Mouse (Mus musculus): Measurements from ENCODE around the gene Psmg1. TPM values are rescaled to one million over a fixed set of nuclear protein-coding genes. Genes with fewer than 3 reads are reported as not detected.
"Not testable (repeated sequence)": the region's sequence is repeated elsewhere in the genome, so short reads cannot be mapped to it uniquely, and the experiment has no call there.

Gene Psmg1
- polyA plus RNA-seq, 1 experiment from 2014 or later, result 99.2 TPM

DNA sequence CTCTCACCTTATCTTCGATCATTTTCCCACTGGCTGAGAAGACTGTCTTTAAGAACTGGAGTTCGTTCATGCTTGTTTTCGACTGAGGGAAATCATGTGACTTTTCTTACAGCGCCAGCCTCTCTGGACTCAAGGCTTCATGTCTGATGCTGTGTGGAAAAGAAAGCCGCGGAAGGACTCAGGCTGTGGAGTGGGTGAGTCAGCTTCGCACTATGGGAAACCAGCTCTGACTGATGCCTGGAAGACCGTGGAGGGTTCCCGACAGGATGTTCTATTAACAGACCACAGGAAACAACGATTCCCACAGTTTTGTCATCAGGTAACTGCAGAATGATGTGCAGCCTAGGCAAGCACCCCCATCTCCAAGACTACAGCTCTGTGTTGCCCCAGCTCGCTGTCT lies 23.3 kb downstream of the Psmg1 start:
- 84% methylated on average over 11 of the region's 11 CpGs for WGBS
- H3K27me3 ChIP-seq (ENCODE audit: control insufficient read depth, insufficient read depth, low read length), result no peaks in the 10 kb centered on the region
- no peak for ATAC-seq (ENCODE audit: low FRiP score, low TSS enrichment)

GRCm38 (mm10) chr16:95964427-95965023 lies 26.2 kb downstream of the Psmg1 start:
- H3K36me3 ChIP-seq (ENCODE audit: control insufficient read depth, insufficient read depth, low read length), result no peaks in the 10 kb centered on the region
- no peak for ATAC-seq (ENCODE audit: low FRiP score, low TSS enrichment)
- WGBS, result 44% methylated on average over 11 of the region's 11 CpGs
- no peak overlapping the region for H3K9ac ChIP-seq (ENCODE audit: low read depth, low read length)
- H3K27ac ChIP-seq (ENCODE audit: low read depth, low read length), result no peak overlapping the region
- H3K27me3 ChIP-seq (ENCODE audit: control insufficient read depth, insufficient read depth, low read length), result no peaks in the 10 kb centered on the region
- no peak overlapping the region for H3K4me3 ChIP-seq (ENCODE audit: low read length)
- H3K4me2 ChIP-seq (replicated peaks; ENCODE audit: low read depth, low read length), result no peak overlapping the region
- no peaks in the 10 kb centered on the region for H3K9me3 ChIP-seq (ENCODE audit: control insufficient read depth, low read length)
- 0 out of 2 replicates have a peak, but pooled peaks cover 3% of the 10 kb centered on the region for H3K4me1 ChIP-seq (ENCODE audit: control insufficient read depth, insufficient read depth, low read length)

More for the DNA sequence above, 23.3 kb downstream of the Psmg1 start:
- no peak overlapping the region for H3K9ac ChIP-seq (ENCODE audit: low read depth, low read length)
- H3K4me1 ChIP-seq (ENCODE audit: control insufficient read depth, insufficient read depth, low read length), result 0 out of 2 replicates have a peak, but pooled peaks cover 3% of the 10 kb centered on the region
- H3K27ac ChIP-seq (ENCODE audit: low read depth, low read length), result no peak overlapping the region
- no peaks in the 10 kb centered on the region for H3K9me3 ChIP-seq (ENCODE audit: control insufficient read depth, low read length)
- H3K4me2 ChIP-seq (replicated peaks; ENCODE audit: low read depth, low read length), result no peak overlapping the region
- no peak overlapping the region for H3K4me3 ChIP-seq (ENCODE audit: low read length)
- no peaks in the 10 kb centered on the region for H3K36me3 ChIP-seq (ENCODE audit: control insufficient read depth, insufficient read depth, low read length)

GRCm38 (mm10) chr16:95961484-95961883 lies 29.3 kb downstream of the Psmg1 start:
- not testable (repeated sequence) for H3K27me3 ChIP-seq (ENCODE audit: control insufficient read depth, insufficient read depth, low read length); H3K9me3 ChIP-seq (ENCODE audit: control insufficient read depth, low read length); ATAC-seq (ENCODE audit: low FRiP score, low TSS enrichment); H3K36me3 ChIP-seq (ENCODE audit: control insufficient read depth, insufficient read depth, low read length); H3K4me2 ChIP-seq (replicated peaks; ENCODE audit: low read depth, low read length); H3K4me3 ChIP-seq (ENCODE audit: low read length); H3K9ac ChIP-seq (ENCODE audit: low read depth, low read length); H3K27ac ChIP-seq (ENCODE audit: low read depth, low read length); H3K4me1 ChIP-seq (ENCODE audit: control insufficient read depth, insufficient read depth, low read length)
- 74% methylated on average over 1 of the region's 1 CpGs for WGBS

DNA sequence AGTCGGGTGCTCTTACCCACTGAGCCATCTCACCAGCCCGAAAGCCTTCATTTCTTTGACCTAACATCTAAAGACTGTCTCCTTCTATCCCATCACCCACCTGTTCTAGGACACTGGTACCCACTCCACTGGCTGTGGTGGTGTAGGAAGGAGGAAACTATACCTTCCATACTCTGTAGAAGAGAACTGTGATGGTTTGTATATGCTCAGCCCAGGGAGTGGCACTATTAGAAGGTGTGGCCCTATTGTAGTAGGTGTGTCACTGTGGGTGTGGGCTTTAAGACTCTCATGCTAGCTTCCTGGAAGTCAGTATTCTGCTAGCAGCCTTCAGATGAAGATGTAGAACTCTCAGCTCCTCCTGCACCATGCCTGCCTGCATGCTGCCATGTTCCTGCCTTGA lies 30.1 kb downstream of the Psmg1 start:
- WGBS, result 97% methylated on average over 2 of the region's 2 CpGs
- not testable (repeated sequence) for H3K4me2 ChIP-seq (replicated peaks; ENCODE audit: low read depth, low read length); H3K9me3 ChIP-seq (ENCODE audit: control insufficient read depth, low read length); H3K4me3 ChIP-seq (ENCODE audit: low read length); H3K27me3 ChIP-seq (ENCODE audit: control insufficient read depth, insufficient read depth, low read length); H3K36me3 ChIP-seq (ENCODE audit: control insufficient read depth, insufficient read depth, low read length); H3K27ac ChIP-seq (ENCODE audit: low read depth, low read length); H3K4me1 ChIP-seq (ENCODE audit: control insufficient read depth, insufficient read depth, low read length); H3K9ac ChIP-seq (ENCODE audit: low read depth, low read length); ATAC-seq (ENCODE audit: low FRiP score, low TSS enrichment)

GRCm38 (mm10) chr16:95958080-95958479 lies 32.7 kb downstream of the Psmg1 start:
- WGBS, result 64% methylated on average over 8 of the region's 8 CpGs
- Histone ChIP-seq H3K4me2 (replicated peaks; ENCODE audit: low read depth, low read length) (no peak overlapping the region), H3K9me3 (ENCODE audit: control insufficient read depth, low read length) (no peaks in the 10 kb centered on the region), H3K9ac (ENCODE audit: low read depth, low read length) (no peak overlapping the region), H3K4me1 (ENCODE audit: control insufficient read depth, insufficient read depth, low read length) (0 out of 2 replicates have a peak, but pooled peaks cover 1% of the 10 kb centered on the region), H3K27ac (ENCODE audit: low read depth, low read length) (no peak overlapping the region), H3K36me3 (ENCODE audit: control insufficient read depth, insufficient read depth, low read length) (no peaks in the 10 kb centered on the region), H3K27me3 (ENCODE audit: control insufficient read depth, insufficient read depth, low read length) (no peaks in the 10 kb centered on the region), H3K4me3 (ENCODE audit: low read length) (no peak overlapping the region)
- ATAC-seq (ENCODE audit: low FRiP score, low TSS enrichment), result no peak

DNA sequence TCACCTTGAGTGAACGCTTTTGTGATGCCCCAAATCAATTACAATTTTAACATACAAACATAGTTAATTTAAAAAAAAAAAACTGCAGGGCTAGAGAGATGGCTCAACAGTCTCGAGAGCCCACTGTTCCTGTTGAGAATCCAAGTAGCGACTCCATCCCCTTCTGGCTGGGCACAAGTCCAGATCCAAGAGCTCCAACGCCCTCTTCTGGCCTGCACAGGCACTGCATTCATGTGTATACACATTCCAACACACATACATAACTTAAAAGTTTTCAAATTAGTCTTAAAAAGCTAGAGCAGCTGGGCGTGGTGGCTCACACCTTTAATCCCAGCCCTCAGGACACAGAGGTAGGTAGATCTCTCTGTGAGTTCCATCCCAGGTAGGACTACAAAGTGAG lies 34.1 kb downstream of the Psmg1 start:
- H3K4me1 ChIP-seq (ENCODE audit: control insufficient read depth, insufficient read depth, low read length), result no peaks in the 10 kb centered on the region
- no peak overlapping the region for H3K27ac ChIP-seq (ENCODE audit: low read depth, low read length)
- H3K27me3 ChIP-seq (ENCODE audit: control insufficient read depth, insufficient read depth, low read length), result no peaks in the 10 kb centered on the region
- no peak overlapping the region for H3K4me2 ChIP-seq (replicated peaks; ENCODE audit: low read depth, low read length)
- H3K36me3 ChIP-seq (ENCODE audit: control insufficient read depth, insufficient read depth, low read length), result no peaks in the 10 kb centered on the region
- 62% methylated on average over 5 of the region's 5 CpGs for WGBS
- H3K9me3 ChIP-seq (ENCODE audit: control insufficient read depth, low read length), result no peaks in the 10 kb centered on the region
- no peak overlapping the region for H3K4me3 ChIP-seq (ENCODE audit: low read length)
- no peak for ATAC-seq (ENCODE audit: low FRiP score, low TSS enrichment)
- no peak overlapping the region for H3K9ac ChIP-seq (ENCODE audit: low read depth, low read length)

GRCm38 (mm10) chr16:95955716-95956346 lies 34.9 kb downstream of the Psmg1 start:
- no peak overlapping the region for H3K4me3 ChIP-seq (ENCODE audit: low read length)
- H3K4me2 ChIP-seq (replicated peaks; ENCODE audit: low read depth, low read length), result no peak overlapping the region
- no peaks in the 10 kb centered on the region for H3K4me1 ChIP-seq (ENCODE audit: control insufficient read depth, insufficient read depth, low read length)
- WGBS, result 78% methylated on average over 5 of the region's 5 CpGs
- no peaks in the 10 kb centered on the region for H3K36me3 ChIP-seq (ENCODE audit: control insufficient read depth, insufficient read depth, low read length)
- ATAC-seq (ENCODE audit: low FRiP score, low TSS enrichment), result no peak
- H3K9me3 ChIP-seq (ENCODE audit: control insufficient read depth, low read length), result no peaks in the 10 kb centered on the region
- no peak overlapping the region for H3K27ac ChIP-seq (ENCODE audit: low read depth, low read length)
- H3K9ac ChIP-seq (ENCODE audit: low read depth, low read length), result no peak overlapping the region
- H3K27me3 ChIP-seq (ENCODE audit: control insufficient read depth, insufficient read depth, low read length), result no peaks in the 10 kb centered on the region

DNA sequence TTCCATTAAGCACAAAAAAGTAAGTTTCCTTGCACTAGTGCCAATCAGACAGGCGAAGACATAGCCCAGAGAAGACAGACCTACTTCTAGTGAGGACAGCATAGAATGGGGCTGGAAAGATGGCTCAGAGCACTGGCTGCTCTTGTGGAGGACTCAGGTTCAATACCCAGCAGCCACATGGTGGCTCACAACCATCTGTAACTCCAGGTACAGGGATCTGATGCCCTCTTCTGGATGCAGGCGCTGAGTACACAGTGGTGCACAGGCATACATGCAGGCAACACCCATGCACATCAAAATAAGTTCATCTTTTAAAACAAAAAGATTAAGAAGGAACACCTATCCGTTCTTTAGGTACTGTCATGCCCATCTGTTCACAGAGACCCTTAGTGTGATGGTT lies 36.4 kb downstream of the Psmg1 start:
- H3K4me1 ChIP-seq (ENCODE audit: control insufficient read depth, insufficient read depth, low read length), result no peaks in the 10 kb centered on the region
- no peak overlapping the region for H3K27ac ChIP-seq (ENCODE audit: low read depth, low read length)
- WGBS, result 90% methylated on average over 3 of the region's 3 CpGs
- H3K4me2 ChIP-seq (replicated peaks; ENCODE audit: low read depth, low read length), result no peak overlapping the region
- no peaks in the 10 kb centered on the region for H3K27me3 ChIP-seq (ENCODE audit: control insufficient read depth, insufficient read depth, low read length)
- no peak overlapping the region for H3K4me3 ChIP-seq (ENCODE audit: low read length)
- H3K9me3 ChIP-seq (ENCODE audit: control insufficient read depth, low read length), result no peaks in the 10 kb centered on the region
- ATAC-seq (ENCODE audit: low FRiP score, low TSS enrichment), result no peak
- H3K36me3 ChIP-seq (ENCODE audit: control insufficient read depth, insufficient read depth, low read length), result no peaks in the 10 kb centered on the region
- no peak overlapping the region for H3K9ac ChIP-seq (ENCODE audit: low read depth, low read length)

DNA sequence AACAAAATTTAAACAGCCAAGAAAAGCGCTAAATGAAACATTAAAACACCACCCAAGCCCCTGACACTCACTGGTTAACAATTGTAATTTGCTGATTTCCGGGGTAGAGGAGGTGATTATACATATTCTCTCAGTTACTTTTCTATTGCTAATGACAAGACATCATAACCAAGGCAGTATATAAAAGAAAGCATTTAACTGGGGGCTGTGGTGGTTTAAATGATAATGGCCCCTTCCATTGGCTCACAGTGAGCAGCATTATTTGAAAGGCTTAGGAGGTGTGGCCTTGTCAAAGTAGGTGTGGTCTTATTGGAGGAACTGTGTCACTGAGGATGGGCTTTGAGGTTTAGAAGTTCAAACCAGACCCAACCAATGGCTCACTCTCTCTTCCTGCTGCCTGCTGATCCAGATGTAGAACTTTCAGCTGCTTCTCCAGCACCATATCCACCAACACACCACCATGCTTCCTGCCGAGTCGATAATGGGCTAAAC lies 37.6 kb downstream of the Psmg1 start:
- Histone ChIP-seq H3K4me1 (ENCODE audit: control insufficient read depth, insufficient read depth, low read length) (no peaks in the 10 kb centered on the region), H3K9ac (ENCODE audit: low read depth, low read length) (no peak overlapping the region), H3K27ac (ENCODE audit: low read depth, low read length) (no peak overlapping the region), H3K4me2 (replicated peaks; ENCODE audit: low read depth, low read length) (no peak overlapping the region), H3K4me3 (ENCODE audit: low read length) (no peak overlapping the region), H3K27me3 (ENCODE audit: control insufficient read depth, insufficient read depth, low read length) (no peaks in the 10 kb centered on the region), H3K36me3 (ENCODE audit: control insufficient read depth, insufficient read depth, low read length) (no peaks in the 10 kb centered on the region), H3K9me3 (ENCODE audit: control insufficient read depth, low read length) (no peaks in the 10 kb centered on the region)
- ATAC-seq (ENCODE audit: low FRiP score, low TSS enrichment), result no peak
- 94% methylated on average over 4 of the region's 4 CpGs for WGBS

All from kidney, embryonic 14.5 days (tissue).